Mouse (Mus musculus): ENCODE data around the gene Olfr1184.
"Not testable (repeated sequence)": the region's sequence is repeated elsewhere in the genome, so short reads cannot be mapped to it uniquely, and the experiment has no call there.

Olfr1184 gene

GRCm38 (mm10) chr2:88483298-88483697 is at the start of gene Olfr1184:
Olfr1184 (plus strand) TSS chr2:88483598.
- no peak for DNase-seq (ENCODE audit: low read depth, low spot score)

GRCm38 (mm10) chr2:88449031-88449430 is 34.4 kb upstream of the Olfr1184 start, which contains the start of gene Gm13757:
Gm13757 (minus strand) TSS chr2:88449131.
- no peak for DNase-seq (ENCODE audit: low read depth, low spot score)

- not testable (repeated sequence) for DNase-seq (ENCODE audit: low read depth, low spot score)
Measured at GRCm38 (mm10) chr2:88454567-88454966, 28.8 kb upstream of the Olfr1184 start, which contains the start of gene Olfr1183. Olfr1183 (plus strand) TSS chr2:88454867.

DNA sequence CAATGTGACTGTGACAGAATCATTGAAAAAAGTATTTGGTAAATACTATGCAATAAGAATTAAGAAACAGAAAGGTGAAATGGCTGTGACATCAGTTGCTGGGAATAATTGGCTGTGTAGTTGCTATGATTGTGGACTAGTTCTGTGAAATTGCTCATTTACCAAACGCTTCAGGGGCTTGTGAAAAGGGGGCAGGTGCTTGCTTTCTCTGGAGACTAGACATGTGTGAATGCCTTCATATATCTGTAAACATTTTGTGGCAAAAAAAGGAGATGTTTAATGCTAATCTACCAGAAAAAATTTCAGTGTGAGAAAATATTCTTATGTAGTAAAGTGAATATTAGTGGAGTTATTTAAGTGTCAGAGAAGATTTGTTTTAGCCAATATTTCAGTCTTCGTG is 9.6 kb downstream of the Olfr1184 start, which contains the start of gene Olfr1185-ps1:
Gene Olfr1185-ps1 (plus strand): TSS at position 301 of the 400 bp plus-strand sequence.
- no peak for DNase-seq (ENCODE audit: low read depth, low spot score)

GRCm38 (mm10) chr2:88518251-88518650 is 34.9 kb downstream of the Olfr1184 start, which contains the start of gene Olfr1186:
Olfr1186 (plus strand) TSS chr2:88518551.
- DNase-seq (ENCODE audit: low read depth, low spot score) = no peak

DNA sequence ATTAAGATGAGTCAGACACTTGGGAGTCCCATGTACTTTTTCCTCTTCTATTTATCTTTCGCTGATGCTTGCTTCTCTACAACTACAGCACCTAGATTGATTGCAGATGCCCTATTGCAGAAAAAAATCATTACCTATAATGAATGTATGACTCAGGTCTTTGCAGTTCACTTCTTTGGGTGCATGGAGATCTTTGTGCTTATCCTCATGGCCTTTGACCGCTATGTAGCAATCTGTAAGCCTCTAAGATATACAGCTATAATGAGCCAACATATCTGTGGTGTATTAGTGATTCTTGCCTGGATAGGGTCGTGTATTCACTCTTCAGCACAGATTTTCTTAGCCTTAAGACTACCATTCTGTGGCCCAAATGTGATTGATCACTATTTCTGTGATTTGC is 42.3 kb downstream of the Olfr1184 start:
- no peak for DNase-seq (ENCODE audit: low read depth, low spot score)
